Mouse (Mus musculus) heart, embryonic 13.5 days (tissue): ENCODE measurements around the gene Gcn1l1. TPM values are rescaled to one million over a fixed set of nuclear protein-coding genes. Genes with fewer than 3 reads are reported as not detected.

Experiments used
- ATAC-seq: fragments of 200-750 bp; cut with Nextera tagmentation; 2 replicates; pipeline ENCODE4 v1.8.0; 2017; ENCODE audit warnings: moderate TSS enrichment; ENCODE audit not compliant: insufficient number of reproducible peaks, low FRiP score, low TSS enrichment; ENCODE audit errors: extremely low read depth
- H3K27ac ChIP-seq: fragments of 300-500 bp; sonication (generic); replicated peaks from 2 replicates; pipeline ENCODE4 v1.5.1; 2015; ENCODE audit warnings: moderate library complexity, mild to moderate bottlenecking, inconsistent platforms
- H3K27me3 ChIP-seq: fragments of 300-500 bp; sonication (generic); replicated peaks from 2 replicates; pipeline ENCODE4 v1.6.1; 2015; ENCODE audit warnings: mild to moderate bottlenecking, inconsistent platforms
- H3K36me3 ChIP-seq: fragments of 300-500 bp; sonication (generic); 2 replicates; pipeline ENCODE4 v1.6.1; 2015; ENCODE audit warnings: mild to moderate bottlenecking, inconsistent platforms
- H3K4me1 ChIP-seq: fragments of 300-500 bp; sonication (generic); 2 replicates; pipeline ENCODE4 v1.6.1; 2015; ENCODE audit warnings: inconsistent platforms
- H3K4me2 ChIP-seq: fragments of 300-500 bp; sonication (generic); 2 replicates; pipeline ENCODE4 v1.6.1; 2015; ENCODE audit warnings: inconsistent platforms, mild to moderate bottlenecking, moderate library complexity
- H3K4me3 ChIP-seq: fragments of 300-500 bp; sonication (generic); 2 replicates; pipeline ENCODE4 v1.5.1; 2015; ENCODE audit warnings: moderate library complexity, mild to moderate bottlenecking, inconsistent platforms
- H3K9ac ChIP-seq: fragments of 300-500 bp; sonication (generic); 2 replicates; pipeline ENCODE4 v1.6.1; 2015; ENCODE audit warnings: inconsistent platforms, mild to moderate bottlenecking, moderate library complexity
- H3K9me3 ChIP-seq: fragments of 300-500 bp; sonication (generic); 2 replicates; pipeline ENCODE4 v1.6.1; 2016; ENCODE audit warnings: inconsistent platforms
- WGBS: fragments of 180-500 bp; shearing (Covaris S2); methylation state at CpG from one replicate; pipeline ENCODE4 v1.1.7; 2015; ENCODE audit warnings: mixed read lengths; 5-methylcytosine and 5-hydroxymethylcytosine counted together
- polyA plus RNA-seq: library from polyadenylated mRNA; unstranded; fragments of >200 nt; fragmentation: Nextera tagmentation; extraction: Ambion mirVana; gene quantifications from 2 replicates; pipeline ENCODE4 v1.2.1, GENCODE M21; 2015

The Gcn1l1 gene
- polyA plus RNA-seq, 1 experiment from 2014 or later, result 26.7 TPM

DNA sequence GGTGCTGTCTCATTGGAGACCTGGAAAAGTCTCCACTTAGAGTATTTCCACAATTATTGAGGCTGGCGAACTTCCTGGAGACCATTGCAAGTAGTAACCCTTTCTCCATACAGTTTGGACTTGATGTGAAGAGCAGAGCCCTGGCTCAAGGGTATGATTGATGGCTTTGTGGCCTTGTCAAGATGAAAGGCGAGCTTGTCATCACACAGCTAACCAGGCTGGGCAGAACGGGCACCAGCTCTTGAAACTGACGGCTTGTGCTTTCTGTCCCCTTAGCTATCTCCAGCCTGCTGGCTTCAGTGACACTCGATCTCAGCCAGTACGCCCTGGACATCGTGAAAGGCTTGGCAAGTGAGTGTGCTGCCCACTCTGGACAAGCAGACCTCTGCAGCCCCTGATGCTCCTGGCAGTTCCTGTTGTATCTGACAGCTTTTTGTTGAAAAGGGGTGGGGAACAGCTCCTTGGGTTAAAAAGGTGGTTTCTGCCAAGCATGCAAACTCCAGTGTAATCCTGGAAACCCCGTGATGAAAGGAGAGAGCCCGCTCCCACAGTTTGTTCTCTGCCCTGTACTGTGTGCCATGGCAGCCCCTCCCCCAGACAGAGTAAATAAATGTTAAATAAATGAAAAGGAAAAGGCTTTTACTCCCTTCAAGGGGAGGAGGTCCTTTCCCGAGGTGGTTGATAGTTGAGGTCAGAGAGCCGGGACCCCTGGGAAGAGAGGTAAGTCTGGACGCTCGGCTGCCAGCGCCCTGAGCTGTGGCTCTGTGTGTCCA lies 15.4 kb downstream of the Gcn1l1 start:
- Histone ChIP-seq H3K4me2 (no peak overlapping the region), H3K27me3 (no peaks in the 10 kb centered on the region), H3K36me3 (peaks cover 100% of the 10 kb centered on the region), H3K4me1 (no peaks in the 10 kb centered on the region), H3K27ac (no peak overlapping the region), H3K9ac (no peak overlapping the region), H3K4me3 (no peak overlapping the region), H3K9me3 (peaks cover 6% of the 10 kb centered on the region)
- ATAC-seq, result no peak
- 70% methylated on average over 14 of the region's 14 CpGs for WGBS

DNA sequence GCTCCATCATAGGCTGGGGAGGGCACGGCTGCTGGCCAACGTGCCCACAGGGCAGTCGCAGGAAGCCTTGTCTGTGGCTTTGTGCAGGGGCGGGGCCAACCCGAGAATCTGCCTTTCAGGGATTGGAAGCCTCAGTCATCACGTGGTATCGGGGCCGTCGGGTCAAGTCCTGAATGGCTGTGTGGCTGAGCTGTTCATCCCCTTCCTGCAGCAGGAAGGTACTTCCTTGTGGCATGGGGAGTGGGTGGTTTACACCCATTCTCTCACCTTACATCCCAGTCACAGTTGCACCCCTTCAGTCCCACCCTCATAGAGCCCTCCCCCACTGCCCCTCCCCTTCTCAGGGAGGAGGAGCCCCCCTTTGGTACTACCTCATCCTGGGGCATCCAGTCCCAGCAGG lies 16.6 kb downstream of the Gcn1l1 start:
- no peak for ATAC-seq
- no peaks in the 10 kb centered on the region for H3K27me3 ChIP-seq
- peaks cover 6% of the 10 kb centered on the region for H3K9me3 ChIP-seq
- no peak overlapping the region for H3K9ac ChIP-seq
- H3K4me2 ChIP-seq, result no peak overlapping the region
- no peak overlapping the region for H3K27ac ChIP-seq
- no peaks in the 10 kb centered on the region for H3K4me1 ChIP-seq
- peaks cover 100% of the 10 kb centered on the region for H3K36me3 ChIP-seq
- WGBS, result 92% methylated on average over 9 of the region's 9 CpGs
- no peak overlapping the region for H3K4me3 ChIP-seq

DNA sequence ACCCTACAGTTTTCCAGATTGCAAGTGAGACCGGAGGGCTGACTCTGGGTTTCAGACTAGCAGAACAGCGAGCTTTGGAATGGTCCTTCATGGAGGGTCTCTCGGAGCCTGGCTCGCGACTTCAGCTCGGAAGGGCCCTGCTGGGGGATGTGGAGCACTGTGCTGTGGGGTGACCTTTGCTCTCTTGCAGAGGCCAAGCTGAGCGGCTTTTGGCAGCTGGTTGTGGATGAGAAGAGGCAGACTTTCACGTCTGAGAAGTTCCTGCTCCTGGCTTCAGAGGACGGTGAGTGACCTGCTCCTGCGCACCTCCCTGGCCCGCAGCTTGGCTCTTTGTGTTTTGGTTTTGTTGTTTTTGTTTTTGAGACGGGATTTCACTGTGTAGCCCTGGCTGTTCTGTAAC lies 20.6 kb downstream of the Gcn1l1 start:
- no peak for ATAC-seq
- H3K4me3 ChIP-seq, result no peak overlapping the region
- no peak overlapping the region for H3K27ac ChIP-seq
- H3K9ac ChIP-seq, result no peak overlapping the region
- no peak overlapping the region for H3K4me2 ChIP-seq
- H3K4me1 ChIP-seq, result no peaks in the 10 kb centered on the region
- WGBS, result 88% methylated on average over 12 of the region's 12 CpGs
- H3K9me3 ChIP-seq, result peaks cover 6% of the 10 kb centered on the region
- H3K36me3 ChIP-seq, result peaks cover 99% of the 10 kb centered on the region
- H3K27me3 ChIP-seq, result no peaks in the 10 kb centered on the region

DNA sequence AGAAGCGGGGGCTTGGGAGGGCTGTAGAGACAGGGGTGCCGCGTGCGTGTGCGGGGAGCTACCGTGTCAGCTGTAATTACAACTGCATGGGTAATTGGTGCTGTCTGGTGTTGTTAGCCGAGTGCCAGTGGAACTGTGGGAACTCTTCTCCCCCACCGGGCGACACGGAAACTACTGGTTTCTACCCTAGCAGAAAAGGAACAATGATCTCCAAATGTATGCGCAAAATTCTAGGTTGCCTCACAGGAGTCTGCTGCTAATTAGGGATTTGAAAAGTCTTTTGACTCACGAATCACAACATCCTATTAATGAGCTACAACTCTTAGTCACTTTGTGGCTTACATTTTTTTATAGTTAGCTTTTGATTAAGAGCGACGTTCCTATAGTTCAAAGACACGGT lies 21.1 kb downstream of the Gcn1l1 start:
- Histone ChIP-seq H3K4me1 (no peaks in the 10 kb centered on the region), H3K4me2 (no peak overlapping the region), H3K27me3 (no peaks in the 10 kb centered on the region), H3K9ac (no peak overlapping the region), H3K9me3 (peaks cover 6% of the 10 kb centered on the region), H3K36me3 (peaks cover 99% of the 10 kb centered on the region), H3K4me3 (no peak overlapping the region), H3K27ac (no peak overlapping the region)
- ATAC-seq, result no peak
- WGBS, result 95% methylated on average over 15 of the region's 15 CpGs

DNA sequence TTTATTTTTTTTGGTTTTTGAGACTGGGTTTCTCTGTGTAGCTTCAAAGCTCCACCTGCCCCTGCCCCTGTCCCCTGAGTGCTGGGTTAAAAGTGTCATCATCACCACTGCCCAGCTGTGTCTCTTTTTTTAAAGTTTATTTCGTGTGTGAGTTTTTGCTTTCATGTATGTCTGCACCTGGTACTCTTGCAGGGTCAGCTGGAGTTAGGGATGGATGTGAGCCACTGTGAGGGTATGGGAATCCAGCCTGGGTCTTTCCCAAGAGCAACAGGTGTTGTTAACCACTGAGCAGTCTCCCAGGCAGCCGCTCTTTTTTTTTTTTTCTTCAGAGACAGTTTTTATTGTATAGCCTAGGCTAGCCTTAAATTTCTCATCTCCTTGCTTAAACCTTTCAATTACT lies 21.7 kb downstream of the Gcn1l1 start:
- H3K27me3 ChIP-seq, result no peaks in the 10 kb centered on the region
- no peak for ATAC-seq
- H3K4me2 ChIP-seq, result no peak overlapping the region
- peaks cover 6% of the 10 kb centered on the region for H3K9me3 ChIP-seq
- H3K36me3 ChIP-seq, result peaks cover 99% of the 10 kb centered on the region
- 88% methylated on average over 2 of the region's 2 CpGs for WGBS
- H3K4me1 ChIP-seq, result no peaks in the 10 kb centered on the region
- H3K4me3 ChIP-seq, result no peak overlapping the region
- no peak overlapping the region for H3K9ac ChIP-seq
- no peak overlapping the region for H3K27ac ChIP-seq

DNA sequence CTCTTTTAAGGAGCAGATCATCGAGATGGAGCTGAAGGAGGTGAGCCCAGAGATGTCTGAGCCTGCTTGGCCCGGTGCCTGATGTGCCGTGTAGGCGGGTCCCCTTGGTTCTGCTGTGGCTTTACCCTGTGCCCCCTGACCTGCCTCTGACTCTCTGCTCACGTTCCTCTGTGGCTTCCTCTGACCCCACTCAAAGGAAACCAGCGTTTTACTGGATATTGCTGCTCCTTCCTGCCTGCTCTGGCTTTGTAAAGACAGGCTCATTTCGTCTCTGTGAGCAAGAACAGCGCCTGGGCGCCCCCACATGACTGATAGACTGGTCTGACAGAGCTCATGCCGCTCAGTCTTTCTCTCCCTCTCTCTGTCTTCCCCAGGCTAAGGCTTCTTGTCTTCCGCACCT lies 26.0 kb downstream of the Gcn1l1 start:
- H3K9ac ChIP-seq, result no peak overlapping the region
- peaks cover 99% of the 10 kb centered on the region for H3K36me3 ChIP-seq
- no peak overlapping the region for H3K27ac ChIP-seq
- ATAC-seq, result no peak
- H3K9me3 ChIP-seq, result no peaks in the 10 kb centered on the region
- H3K4me1 ChIP-seq, result peaks cover 10% of the 10 kb centered on the region; the same call in 1 of the 2 replicates
- no peaks in the 10 kb centered on the region for H3K27me3 ChIP-seq
- 71% methylated on average over 11 of the region's 11 CpGs for whole genome bisulfite sequencing
- no peak overlapping the region for H3K4me2 ChIP-seq
- H3K4me3 ChIP-seq, result no peak overlapping the region

DNA sequence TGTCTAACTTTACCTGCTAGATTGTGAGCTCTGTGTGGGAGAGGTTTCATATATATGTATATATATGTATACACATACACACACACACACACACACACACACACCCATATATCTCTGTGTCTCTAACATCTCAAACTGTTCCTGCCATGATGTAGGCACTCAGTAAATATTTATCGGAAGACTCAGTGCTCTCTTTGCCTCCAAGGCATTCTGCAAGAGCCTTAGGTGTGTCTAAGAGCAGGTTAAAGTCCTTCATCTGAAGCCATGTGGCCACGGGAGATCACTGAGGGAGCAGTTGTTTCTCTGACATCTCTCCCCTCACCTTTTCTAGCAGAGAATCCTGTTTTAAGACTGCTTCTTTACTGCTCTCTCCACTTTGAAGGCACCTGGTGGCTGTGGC lies 26.5 kb downstream of the Gcn1l1 start:
- Histone ChIP-seq H3K9me3 (no peaks in the 10 kb centered on the region), H3K9ac (no peak overlapping the region), H3K4me3 (no peak overlapping the region), H3K36me3 (peaks cover 99% of the 10 kb centered on the region), H3K27me3 (no peaks in the 10 kb centered on the region), H3K27ac (no peak overlapping the region), H3K4me1 (peaks cover 10% of the 10 kb centered on the region; the same call in 1 of the 2 replicates), H3K4me2 (no peak overlapping the region)
- ATAC-seq, result no peak
- WGBS, result 89% methylated on average over 2 of the region's 2 CpGs

DNA sequence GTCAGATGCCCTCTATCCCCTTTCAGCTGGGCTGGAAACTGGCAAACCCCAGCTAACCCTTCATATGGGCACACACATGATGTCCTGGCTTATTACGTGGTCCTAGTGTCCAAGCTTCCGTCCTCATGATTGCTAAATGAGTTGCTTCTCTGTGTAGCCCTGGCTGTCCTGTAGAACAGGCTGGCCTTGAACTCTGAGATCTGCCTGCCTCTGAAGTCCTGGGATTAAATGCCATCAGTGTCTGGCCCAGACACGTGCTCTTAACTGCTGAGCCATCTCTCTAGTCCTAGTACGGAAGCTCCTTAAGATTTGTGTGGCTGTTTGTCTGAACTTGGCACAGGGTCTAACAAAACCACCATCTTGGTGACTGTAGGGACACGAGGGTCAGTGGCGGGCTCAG lies 38.5 kb downstream of the Gcn1l1 start:
- Histone ChIP-seq H3K4me3 (no peak overlapping the region), H3K36me3 (peaks cover 97% of the 10 kb centered on the region), H3K4me1 (no peaks in the 10 kb centered on the region), H3K27ac (no peak overlapping the region), H3K9ac (no peak overlapping the region), H3K27me3 (no peaks in the 10 kb centered on the region), H3K9me3 (no peaks in the 10 kb centered on the region), H3K4me2 (no peak overlapping the region)
- ATAC-seq, result no peak
- WGBS, result 91% methylated on average over 6 of the region's 6 CpGs

DNA sequence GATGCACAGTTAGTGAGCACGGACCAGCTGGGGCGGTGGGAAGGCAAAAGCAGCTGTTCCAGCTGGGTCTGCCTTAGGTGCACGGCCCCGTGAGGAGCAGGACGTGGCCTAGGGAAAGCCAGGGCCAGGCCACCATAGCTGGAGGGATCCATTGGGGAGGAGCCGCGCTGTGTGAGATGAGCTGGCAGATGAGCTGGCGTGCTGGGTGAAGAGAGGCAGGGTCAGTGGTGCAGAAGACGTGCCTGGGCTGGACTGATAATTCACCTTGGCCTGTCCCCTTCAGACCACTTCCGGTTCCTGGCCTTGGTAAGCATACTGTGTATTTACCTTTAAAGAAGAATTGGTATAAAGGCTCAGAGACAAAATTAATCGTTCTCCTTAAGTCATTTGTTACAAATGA lies 46.5 kb downstream of the Gcn1l1 start:
- no peak overlapping the region for H3K4me3 ChIP-seq
- 85% methylated on average over 11 of the region's 11 CpGs for WGBS
- no peak for ATAC-seq

DNA sequence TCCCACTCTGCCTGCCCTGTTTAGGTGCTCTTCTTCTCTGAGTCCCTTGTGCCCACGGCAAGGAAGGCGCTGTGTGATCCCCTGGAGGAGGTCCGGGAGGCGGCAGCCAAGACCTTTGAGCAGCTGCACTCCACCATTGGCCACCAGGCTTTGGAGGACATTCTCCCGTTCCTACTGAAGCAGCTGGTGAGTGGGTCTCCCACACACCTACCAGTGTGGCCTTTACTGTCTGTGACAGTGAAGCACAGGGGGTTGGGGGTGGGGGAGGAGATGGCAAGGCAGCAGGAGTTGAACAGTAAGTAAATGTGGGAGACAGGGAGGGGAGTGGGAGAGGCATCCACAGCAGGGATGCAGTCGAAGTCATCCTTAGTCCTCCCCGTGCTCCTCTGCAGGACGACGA lies 48.3 kb downstream of the Gcn1l1 start:
- Histone ChIP-seq H3K4me2 (no peak overlapping the region), H3K27me3 (no peaks in the 10 kb centered on the region), H3K9ac (no peak overlapping the region), H3K4me1 (peaks cover 6% of the 10 kb centered on the region; the same call in 1 of the 2 replicates), H3K27ac (no peak overlapping the region), H3K9me3 (no peaks in the 10 kb centered on the region), H3K36me3 (peaks cover 100% of the 10 kb centered on the region), H3K4me3 (no peak overlapping the region)
- 88% methylated on average over 9 of the region's 9 CpGs for WGBS
- ATAC-seq, result no peak

More for the DNA sequence above, 46.5 kb downstream of the Gcn1l1 start:
- peaks cover 100% of the 10 kb centered on the region for H3K36me3 ChIP-seq
- H3K27ac ChIP-seq, result no peak overlapping the region
- H3K4me2 ChIP-seq, result no peak overlapping the region
- peaks cover 6% of the 10 kb centered on the region; the same call in 1 of the 2 replicates for H3K4me1 ChIP-seq
- no peaks in the 10 kb centered on the region for H3K9me3 ChIP-seq
- no peaks in the 10 kb centered on the region for H3K27me3 ChIP-seq
- H3K9ac ChIP-seq, result no peak overlapping the region

DNA sequence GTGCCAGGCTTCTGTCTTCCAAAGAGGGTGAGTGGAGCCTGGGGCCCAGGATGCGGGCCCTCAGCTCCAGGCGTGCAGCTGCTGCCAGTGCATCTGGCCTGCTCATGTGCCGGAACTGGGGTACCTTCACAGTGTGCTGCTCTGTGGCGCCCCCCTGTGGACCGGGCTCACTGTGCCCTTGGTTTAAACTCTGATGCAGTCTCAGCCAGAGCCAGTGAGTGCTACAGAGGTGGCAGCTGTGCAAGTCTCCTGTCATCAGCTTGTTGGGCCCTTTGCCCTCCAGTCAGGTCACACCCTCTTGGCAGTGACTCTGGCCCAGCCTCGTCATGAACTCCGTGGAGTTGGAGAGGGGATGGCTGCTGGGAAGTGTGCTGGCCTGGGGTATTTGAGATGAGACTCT lies 49.9 kb downstream of the Gcn1l1 start:
- H3K4me1 ChIP-seq, result peaks cover 6% of the 10 kb centered on the region; the same call in 1 of the 2 replicates
- 64% methylated on average over 7 of the region's 7 CpGs for WGBS
- ATAC-seq, result no peak

DNA sequence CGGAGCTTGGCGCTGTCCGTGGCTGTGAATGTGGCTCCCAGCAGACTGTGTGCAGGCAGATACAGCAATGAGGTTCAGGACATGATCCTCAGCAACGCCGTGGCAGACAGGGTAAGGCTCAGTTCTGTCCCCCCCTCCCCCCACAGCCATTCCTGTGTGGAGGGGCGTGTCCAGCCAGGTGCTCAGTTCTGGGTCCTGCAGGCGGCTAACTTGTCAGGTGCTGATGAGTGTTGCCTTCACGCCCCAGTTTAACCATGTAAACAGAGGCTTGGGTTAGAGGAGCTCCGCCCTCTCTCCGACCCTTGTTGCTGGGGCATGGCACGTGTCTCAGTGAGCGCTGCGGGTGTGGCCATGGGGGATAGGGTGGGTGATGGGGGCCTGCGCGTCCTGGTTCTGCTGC lies 54.6 kb downstream of the Gcn1l1 start:
- Histone ChIP-seq H3K27ac (no peak overlapping the region), H3K27me3 (no peaks in the 10 kb centered on the region), H3K9me3 (no peaks in the 10 kb centered on the region), H3K36me3 (peaks cover 81% of the 10 kb centered on the region), H3K4me1 (peaks cover 6% of the 10 kb centered on the region; the same call in 1 of the 2 replicates), H3K4me3 (no peak overlapping the region), H3K9ac (no peak overlapping the region), H3K4me2 (no peak overlapping the region)
- WGBS, result 89% methylated on average over 15 of the region's 15 CpGs
- no peak for ATAC-seq

More for the DNA sequence above, 49.9 kb downstream of the Gcn1l1 start:
- no peak overlapping the region for H3K4me3 ChIP-seq
- H3K4me2 ChIP-seq, result no peak overlapping the region
- H3K9ac ChIP-seq, result no peak overlapping the region
- H3K36me3 ChIP-seq, result peaks cover 100% of the 10 kb centered on the region
- no peaks in the 10 kb centered on the region for H3K9me3 ChIP-seq
- H3K27ac ChIP-seq, result no peak overlapping the region; the same call in 1 of the 2 replicates
- H3K27me3 ChIP-seq, result no peaks in the 10 kb centered on the region
